Mouse (Mus musculus) midbrain, embryonic 13.5 days (tissue): ENCODE measurements at regions not wholly inside any gene's neighbourhood (a gene's known extent, or its start where the extent isn't known, plus 50 kb on each side); places are given as distances from the start of the nearest gene placed in this dataset.
A peak's percentile ranks its signal among the peaks of the same experiment; 100 is the strongest.

Experiments
- ATAC-seq: fragments of 200-750 bp; cut with Nextera tagmentation; 2 replicates; pipeline ENCODE4 v1.8.0; 2017; ENCODE audit warnings: mild to moderate bottlenecking, moderate TSS enrichment, moderate library complexity
- H3K27ac ChIP-seq: fragments of 300-500 bp; sonication (generic); 2 replicates; pipeline ENCODE4 v1.5.1; 2015; ENCODE audit warnings: inconsistent platforms, mild to moderate bottlenecking, moderate library complexity
- H3K27me3 ChIP-seq: fragments of 300-500 bp; sonication (generic); 2 replicates; pipeline ENCODE4 v1.6.1; 2015; ENCODE audit warnings: mild to moderate bottlenecking, inconsistent platforms
- H3K36me3 ChIP-seq: fragments of 300-500 bp; sonication (generic); 2 replicates; pipeline ENCODE4 v1.6.1; 2015; ENCODE audit warnings: mild to moderate bottlenecking, inconsistent platforms
- H3K4me1 ChIP-seq: fragments of 300-500 bp; sonication (generic); replicated peaks from 2 replicates; pipeline ENCODE4 v1.6.1; 2015; ENCODE audit warnings: inconsistent platforms
- H3K4me2 ChIP-seq: fragments of 300-500 bp; sonication (generic); replicated peaks from 2 replicates; pipeline ENCODE4 v1.6.1; 2015; ENCODE audit warnings: moderate library complexity, mild to moderate bottlenecking, inconsistent platforms
- H3K4me3 ChIP-seq: fragments of 300-500 bp; sonication (generic); replicated peaks from 2 replicates; pipeline ENCODE4 v1.5.1; 2015; ENCODE audit warnings: mild to moderate bottlenecking, inconsistent platforms
- H3K9ac ChIP-seq: fragments of 300-500 bp; sonication (generic); replicated peaks from 2 replicates; pipeline ENCODE4 v1.6.1; 2015; ENCODE audit warnings: mild to moderate bottlenecking, inconsistent platforms
- H3K9me3 ChIP-seq: fragments of 300-500 bp; sonication (generic); 2 replicates; pipeline ENCODE4 v1.6.1; 2016; ENCODE audit warnings: mild to moderate bottlenecking, inconsistent platforms
- WGBS: fragments of 180-500 bp; shearing (Covaris S2); methylation state at CpG from one replicate; pipeline ENCODE4 v1.1.7; 2015; 5-methylcytosine and 5-hydroxymethylcytosine counted together

DNA sequence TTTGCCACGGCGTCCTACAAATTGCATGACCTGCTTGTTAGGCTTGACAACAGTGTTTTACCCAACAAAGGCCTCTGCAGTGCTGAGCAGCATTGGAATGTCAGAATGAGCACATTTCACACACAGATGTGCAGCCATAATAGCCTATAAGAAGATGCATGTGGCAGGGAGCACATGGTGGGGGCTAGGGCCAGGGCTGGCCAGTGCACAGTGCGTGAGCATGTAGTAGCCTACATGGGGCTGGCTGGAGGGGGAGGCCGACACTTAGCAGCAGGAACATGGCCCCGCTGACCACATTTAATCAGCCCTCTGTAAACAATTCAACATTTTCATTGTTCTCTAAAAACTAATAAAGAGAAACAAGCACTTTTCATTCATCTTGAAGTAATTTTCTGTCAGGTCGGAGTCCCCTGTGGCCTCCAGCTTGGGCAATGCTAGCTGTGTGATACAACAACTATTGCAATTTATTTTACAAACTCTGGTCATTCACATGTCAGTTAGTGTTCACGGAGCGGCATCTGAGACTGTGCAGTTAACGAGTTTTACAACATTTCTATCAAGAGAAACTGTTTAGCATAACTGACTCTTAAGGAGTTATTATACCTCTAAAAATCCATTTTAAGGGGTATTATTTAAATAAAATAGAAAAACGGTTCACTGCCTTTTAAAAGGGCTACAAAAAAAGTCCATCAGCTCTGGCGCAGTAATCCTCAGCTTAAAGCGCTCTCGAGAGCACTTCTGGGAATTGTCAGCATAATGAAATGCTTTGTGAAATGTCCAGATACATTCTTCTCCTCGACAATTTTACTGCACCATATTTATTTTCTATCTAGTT lies 246.6 kb upstream of the Nr2f1 start:
- peak overlapping the region; percentile 51 for H3K9ac ChIP-seq
- H3K36me3 ChIP-seq: no peaks in the 10 kb centered on the region
- ATAC-seq: peak; percentile 97
- H3K27ac ChIP-seq: peak overlapping the region; percentile 68
- peak overlapping the region; percentile 23 for H3K4me3 ChIP-seq
- WGBS: 6% methylated on average over 14 of the region's 14 CpGs
- H3K27me3 ChIP-seq: no peaks in the 10 kb centered on the region
- no peaks in the 10 kb centered on the region for H3K9me3 ChIP-seq
- peaks cover 32% of the 10 kb centered on the region for H3K4me1 ChIP-seq
- H3K4me2 ChIP-seq: peak overlapping the region; percentile 51

DNA sequence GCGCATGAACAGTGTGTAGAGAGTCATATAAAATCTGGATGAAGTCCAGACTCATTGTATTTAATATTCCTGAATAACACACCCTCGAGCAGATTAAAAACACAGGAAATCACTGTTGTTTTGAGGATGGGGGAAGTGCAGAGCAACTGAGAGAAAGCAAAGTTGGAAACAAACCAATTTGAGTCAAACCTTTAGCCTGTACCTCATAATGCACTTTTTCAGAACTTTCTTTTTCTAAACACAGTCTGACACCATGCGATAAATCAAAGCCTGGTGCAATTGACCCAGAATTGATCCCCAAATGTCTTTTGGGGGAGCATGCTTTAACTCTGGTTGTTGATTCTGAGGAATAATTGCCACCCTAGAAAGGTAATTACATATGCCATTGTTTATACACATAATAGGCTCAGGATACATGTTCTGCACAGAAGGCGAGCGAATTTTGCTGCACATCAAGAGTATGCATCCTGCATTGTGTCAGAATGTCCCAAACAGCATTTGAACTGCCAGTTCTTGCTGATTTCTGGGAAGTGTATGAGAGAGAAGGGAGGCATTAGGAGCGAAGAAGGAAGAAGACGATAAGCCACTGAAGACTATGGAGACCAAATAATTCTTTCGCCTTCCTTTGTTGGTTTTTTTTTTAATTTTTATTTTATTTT lies 245.3 kb upstream of the Nr2f1 start:
- Histone ChIP-seq H3K36me3 (no peaks in the 10 kb centered on the region), H3K27ac (no peak overlapping the region), H3K4me1 (peaks cover 28% of the 10 kb centered on the region), H3K4me2 (no peak overlapping the region), H3K4me3 (no peak overlapping the region), H3K9ac (no peak overlapping the region), H3K9me3 (no peaks in the 10 kb centered on the region), H3K27me3 (no peaks in the 10 kb centered on the region)
- ATAC-seq: no peak
- 60% methylated on average over 8 of the region's 8 CpGs for WGBS

DNA sequence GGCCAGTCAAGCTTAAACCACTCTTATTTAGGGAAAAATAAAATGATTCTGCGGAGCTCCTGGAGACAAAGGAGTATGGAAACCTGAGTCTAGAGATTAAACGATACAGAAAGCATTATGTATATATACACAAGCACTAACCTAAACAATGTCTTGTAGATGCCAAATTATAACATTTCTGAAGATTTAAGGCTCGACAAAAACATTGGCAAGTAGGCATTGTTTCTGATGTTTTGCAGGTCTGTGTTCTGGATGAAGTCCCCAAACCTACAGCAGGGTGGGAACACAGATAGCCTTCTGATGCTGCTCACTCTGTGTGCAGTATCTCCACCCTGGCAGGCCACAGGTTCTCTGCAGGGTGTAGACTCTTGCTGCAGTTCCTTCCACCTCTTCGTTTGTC lies 228.9 kb upstream of the Nr2f1 start:
- Histone ChIP-seq H3K27ac (peak overlapping the region; percentile 76), H3K4me2 (peak overlapping the region; percentile 60), H3K4me3 (no peak overlapping the region)

DNA sequence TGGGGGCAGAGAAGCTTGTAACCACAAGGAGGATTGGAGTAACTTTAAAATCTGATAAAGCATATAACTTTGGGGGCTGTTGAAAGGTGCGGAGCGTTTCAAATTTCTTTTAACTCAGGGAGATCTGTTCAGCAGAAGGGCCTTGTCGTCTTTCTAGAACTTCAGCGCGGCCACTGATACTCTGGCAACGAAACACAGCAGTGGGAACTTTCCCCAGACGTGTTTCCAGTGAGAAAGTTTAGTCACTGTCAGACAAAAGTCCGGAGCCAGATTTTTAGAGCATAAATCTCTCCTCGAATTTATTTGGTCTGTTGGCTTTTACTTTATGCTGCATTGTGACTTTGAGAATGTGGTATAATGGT lies 228.5 kb upstream of the Nr2f1 start:
- Histone ChIP-seq H3K36me3 (no peaks in the 10 kb centered on the region), H3K9me3 (no peaks in the 10 kb centered on the region), H3K4me3 (peak overlapping the region; percentile 34), H3K27ac (peak overlapping the region; percentile 76), H3K4me1 (peaks cover 25% of the 10 kb centered on the region), H3K27me3 (no peaks in the 10 kb centered on the region), H3K4me2 (peak overlapping the region; percentile 60), H3K9ac (0 out of 2 replicates have a peak overlapping the region, but pooled peaks have one; percentile 55)
- ATAC-seq: no peak
- WGBS: 2% methylated on average over 9 of the region's 9 CpGs

More for the DNA sequence above, 228.9 kb upstream of the Nr2f1 start:
- no peak for ATAC-seq
- 25% methylated on average over 4 of the region's 4 CpGs for WGBS
- Histone ChIP-seq H3K9ac (no peak overlapping the region), H3K36me3 (no peaks in the 10 kb centered on the region), H3K9me3 (no peaks in the 10 kb centered on the region), H3K4me1 (peaks cover 25% of the 10 kb centered on the region), H3K27me3 (no peaks in the 10 kb centered on the region)

DNA sequence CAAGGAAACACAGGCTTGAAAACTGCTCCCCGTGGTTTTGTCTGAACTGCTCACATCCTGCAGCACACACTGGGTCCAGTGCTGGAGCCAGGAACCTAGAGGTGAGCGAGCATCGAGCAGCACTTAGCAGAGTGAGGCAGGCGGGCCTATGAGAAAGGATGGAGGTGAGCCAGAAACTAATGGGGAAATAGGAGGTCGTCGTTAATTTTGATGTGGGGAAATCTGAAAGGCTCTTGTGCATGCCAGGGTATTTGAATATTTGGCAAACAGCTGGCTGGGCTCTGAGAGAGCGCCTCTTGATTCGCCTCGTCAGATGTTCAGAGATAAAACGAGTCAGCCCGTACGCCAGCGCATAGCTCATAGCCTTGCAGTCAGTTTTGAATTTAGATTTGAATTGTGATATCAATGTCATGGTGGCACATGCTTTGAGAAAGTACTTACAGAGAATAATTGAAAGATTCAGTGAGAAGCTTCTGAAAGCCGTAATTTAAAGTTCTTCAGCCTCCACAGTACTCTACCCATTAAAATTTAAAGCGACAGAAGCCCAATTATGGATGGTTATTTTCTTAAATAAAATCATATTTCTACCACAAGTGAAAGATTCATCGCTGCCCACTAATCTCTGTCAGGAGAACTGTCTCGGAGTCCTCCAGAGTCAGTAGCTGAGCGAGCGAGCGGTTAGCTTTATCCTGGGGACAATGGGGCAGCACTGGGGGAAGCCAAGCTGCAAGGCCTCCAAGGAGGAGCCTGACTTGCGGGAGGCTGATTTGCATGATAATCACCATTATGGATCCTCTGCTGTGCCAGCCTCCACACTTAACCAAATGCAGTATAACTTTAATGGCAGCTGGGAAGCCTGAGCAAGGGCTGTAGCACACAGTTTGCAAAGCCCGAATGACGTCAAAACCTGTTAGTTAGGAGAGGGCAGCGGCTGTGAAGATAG lies 227.9 kb upstream of the Nr2f1 start:
- Histone ChIP-seq H3K9me3 (no peaks in the 10 kb centered on the region), H3K9ac (peak overlapping the region; percentile 55), H3K4me3 (peak overlapping the region; percentile 34), H3K36me3 (no peaks in the 10 kb centered on the region), H3K4me2 (peak overlapping the region; percentile 60), H3K4me1 (peaks cover 25% of the 10 kb centered on the region), H3K27me3 (no peaks in the 10 kb centered on the region), H3K27ac (peak overlapping the region; percentile 76)
- ATAC-seq: peak; percentile 96
- WGBS: under 1% methylated on average over 24 of the region's 24 CpGs

DNA sequence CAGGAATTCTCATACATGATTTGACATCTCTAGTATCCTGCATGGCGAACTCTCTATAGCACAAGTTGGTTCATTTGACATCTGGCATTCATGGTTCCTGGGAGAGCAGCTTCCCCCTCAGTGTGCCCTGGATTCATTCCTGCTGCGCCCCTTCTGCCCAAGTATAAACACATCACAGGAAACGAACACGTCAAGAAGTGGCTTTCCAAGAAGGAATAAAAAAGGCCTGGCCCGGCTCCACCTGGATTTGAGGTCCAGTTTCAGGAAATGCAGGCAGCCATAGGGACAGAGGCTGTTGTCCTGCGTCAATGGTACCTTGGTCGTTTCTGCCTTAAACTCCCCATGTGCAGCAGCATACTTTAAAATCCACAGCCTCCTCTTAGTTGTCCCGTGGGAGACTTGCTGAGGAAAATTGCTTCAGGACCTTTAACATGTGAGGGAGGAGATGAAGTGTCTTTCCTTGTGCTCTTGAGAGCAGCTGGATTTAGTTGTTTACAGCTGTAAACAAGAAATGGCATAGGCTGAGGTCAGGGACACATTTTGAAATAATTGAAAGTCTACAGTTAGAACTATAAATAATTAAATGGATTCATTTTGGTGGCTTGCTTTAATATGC lies 226.9 kb upstream of the Nr2f1 start:
- H3K4me3 ChIP-seq: no peak overlapping the region
- WGBS: 27% methylated on average over 8 of the region's 8 CpGs
- no peaks in the 10 kb centered on the region for H3K27me3 ChIP-seq
- H3K4me1 ChIP-seq: peaks cover 25% of the 10 kb centered on the region
- peak overlapping the region; percentile 13; the same call in 1 of the 2 replicates for H3K4me2 ChIP-seq
- no peak overlapping the region for H3K9ac ChIP-seq
- H3K27ac ChIP-seq: peak overlapping the region; percentile 58
- no peaks in the 10 kb centered on the region for H3K36me3 ChIP-seq
- H3K9me3 ChIP-seq: no peaks in the 10 kb centered on the region
- no peak for ATAC-seq

DNA sequence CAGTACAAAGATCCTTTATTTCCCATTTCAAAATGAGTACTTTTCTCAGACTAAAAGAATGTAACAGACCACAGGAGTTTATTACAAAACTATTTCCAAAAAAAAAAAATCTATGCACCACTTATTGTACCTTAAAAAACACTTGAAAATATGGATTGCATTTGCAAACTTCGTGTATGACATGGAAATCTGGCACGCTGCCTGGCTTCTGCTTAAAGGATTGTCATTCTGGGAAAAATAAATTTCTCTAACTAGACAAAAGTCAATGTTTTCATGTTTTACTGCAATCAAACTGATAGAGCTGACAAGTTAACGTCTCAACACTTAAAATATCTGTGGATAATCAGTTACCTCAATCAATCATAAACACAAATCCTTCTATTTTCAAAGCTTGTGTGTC lies 205.5 kb upstream of the Nr2f1 start:
- Histone ChIP-seq H3K27me3 (no peaks in the 10 kb centered on the region), H3K4me1 (no peaks in the 10 kb centered on the region), H3K4me2 (no peak overlapping the region), H3K4me3 (no peak overlapping the region), H3K27ac (no peak overlapping the region), H3K9me3 (no peaks in the 10 kb centered on the region), H3K36me3 (no peaks in the 10 kb centered on the region), H3K9ac (no peak overlapping the region)
- ATAC-seq: no peak
- WGBS: 82% methylated on average over 3 of the region's 3 CpGs

DNA sequence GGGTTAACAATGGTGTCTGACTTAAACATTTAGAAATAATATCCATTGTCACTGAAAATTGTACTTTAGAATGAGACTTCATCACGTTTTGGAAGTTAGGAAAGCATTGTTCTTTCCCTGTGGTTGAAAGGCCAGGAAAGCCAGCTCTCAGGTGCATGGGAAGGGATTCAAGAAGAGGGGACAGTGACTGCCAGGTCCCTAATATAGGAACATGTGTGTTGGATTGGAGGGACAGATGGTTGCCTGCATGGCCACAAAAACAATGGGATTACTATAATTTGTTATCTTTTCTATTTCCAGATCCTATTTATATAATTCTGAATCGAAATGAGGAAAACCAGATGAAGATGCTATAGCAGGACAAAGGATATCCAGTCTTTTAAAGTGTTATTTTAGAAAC lies 184.2 kb upstream of the Nr2f1 start:
- Histone ChIP-seq H3K4me1 (no peaks in the 10 kb centered on the region), H3K27ac (no peak overlapping the region), H3K27me3 (no peaks in the 10 kb centered on the region), H3K4me2 (no peak overlapping the region), H3K9me3 (no peaks in the 10 kb centered on the region), H3K9ac (no peak overlapping the region), H3K36me3 (no peaks in the 10 kb centered on the region), H3K4me3 (no peak overlapping the region)
- ATAC-seq: no peak
- 75% methylated on average over 2 of the region's 2 CpGs for WGBS

DNA sequence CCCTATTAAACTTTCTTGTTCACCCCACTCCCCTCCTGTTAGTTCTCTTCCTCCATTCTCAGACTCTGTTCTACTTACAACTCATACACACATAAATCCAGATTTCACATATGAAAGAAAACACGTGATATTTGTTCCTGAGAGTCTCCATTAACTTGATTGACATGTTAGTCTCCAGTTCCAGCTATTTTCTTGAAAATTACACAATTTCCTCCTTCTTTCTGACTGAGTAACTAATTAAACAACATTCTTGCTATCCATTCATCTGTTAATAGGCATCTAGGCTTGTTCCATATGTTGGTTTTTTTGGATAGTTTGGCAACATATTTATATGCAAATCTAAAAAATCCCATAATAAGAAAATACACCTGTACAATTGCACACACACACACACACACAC lies 161.7 kb upstream of the Nr2f1 start:
- H3K27ac ChIP-seq: no peak overlapping the region
- 64% methylated on average over 1 of the region's 1 CpGs for WGBS
- no peak overlapping the region for H3K4me2 ChIP-seq
- no peak overlapping the region for H3K4me3 ChIP-seq
- no peaks in the 10 kb centered on the region for H3K36me3 ChIP-seq
- no peak for ATAC-seq
- no peak overlapping the region for H3K9ac ChIP-seq
- H3K4me1 ChIP-seq: no peaks in the 10 kb centered on the region
- no peaks in the 10 kb centered on the region for H3K9me3 ChIP-seq
- H3K27me3 ChIP-seq: no peaks in the 10 kb centered on the region

DNA sequence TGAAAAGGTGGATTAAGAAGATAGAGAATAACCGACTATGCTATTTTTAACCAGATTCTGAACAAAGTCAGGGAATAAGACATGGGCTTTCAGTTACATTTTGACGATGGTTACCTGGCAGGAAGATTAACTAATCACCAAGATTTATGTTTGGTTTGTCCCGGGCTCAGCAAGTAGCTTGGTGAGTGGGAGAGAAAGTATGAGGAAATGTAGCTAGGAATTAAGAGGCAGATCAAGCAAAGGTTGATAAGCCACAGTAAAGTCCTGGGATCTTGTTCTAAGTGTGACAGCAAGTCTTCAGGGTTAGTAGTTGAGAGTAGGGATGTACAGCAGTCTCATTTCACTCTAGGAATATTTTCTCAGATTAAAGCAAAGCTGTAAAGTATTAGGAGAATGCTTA lies 149.3 kb upstream of the Nr2f1 start:
- ATAC-seq: no peak

DNA sequence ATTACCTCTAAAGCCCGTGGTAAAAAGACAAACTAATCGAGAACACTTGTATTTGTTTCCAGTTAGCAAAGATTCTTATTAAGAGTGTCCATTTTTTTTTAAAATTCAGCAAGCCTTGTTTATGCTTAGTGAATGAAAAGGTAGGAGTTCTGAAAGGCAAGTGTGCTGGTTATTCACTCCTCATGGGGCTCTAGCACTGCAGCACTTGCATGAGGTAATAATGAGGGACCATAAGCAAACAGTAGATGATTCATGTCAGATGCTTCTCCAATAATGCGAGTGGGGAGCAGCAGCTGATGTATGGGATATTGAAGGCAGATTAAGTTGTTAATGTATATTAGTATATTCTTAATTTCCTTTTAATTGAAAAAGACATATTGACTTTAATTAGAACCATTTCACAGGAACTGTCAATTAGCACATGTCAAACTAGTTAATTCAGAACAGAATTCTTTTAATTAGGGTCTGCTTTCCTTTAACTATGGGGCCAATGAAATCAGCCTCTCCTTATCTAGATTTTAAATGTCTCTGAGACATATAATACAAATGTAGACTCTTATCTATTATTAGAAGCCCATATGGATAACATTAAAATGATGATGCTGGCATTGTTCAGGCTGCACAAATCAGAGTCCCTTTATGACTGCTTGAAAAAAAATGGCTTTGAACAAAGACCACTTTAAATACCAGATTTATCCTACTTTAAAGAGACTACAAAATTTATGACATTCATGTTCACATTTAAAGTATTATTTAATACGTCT lies 125.1 kb upstream of the Nr2f1 start:
- ATAC-seq: no peak
- Histone ChIP-seq H3K4me1 (no peaks in the 10 kb centered on the region), H3K9me3 (no peaks in the 10 kb centered on the region), H3K9ac (no peak overlapping the region), H3K4me3 (no peak overlapping the region), H3K4me2 (no peak overlapping the region), H3K27me3 (no peaks in the 10 kb centered on the region), H3K27ac (no peak overlapping the region), H3K36me3 (no peaks in the 10 kb centered on the region)
- WGBS: 78% methylated on average over 4 of the region's 4 CpGs

More for the DNA sequence above, 149.3 kb upstream of the Nr2f1 start:
- WGBS: 70% methylated on average over 3 of the region's 3 CpGs
- Histone ChIP-seq H3K36me3 (no peaks in the 10 kb centered on the region), H3K9me3 (no peaks in the 10 kb centered on the region), H3K4me3 (no peak overlapping the region), H3K4me1 (no peaks in the 10 kb centered on the region), H3K4me2 (no peak overlapping the region), H3K27ac (no peak overlapping the region), H3K9ac (no peak overlapping the region), H3K27me3 (no peaks in the 10 kb centered on the region)
